Mouse (Mus musculus) cerebellum, adult 2 months (tissue): Measurements from ENCODE around the gene Syne1.

Experiments used
- CTCF ChIP-seq: fragments of 200-500 bp; IDR thresholded peaks from 2 replicates; pipeline ENCODE4 v1.5.1; 2011; ENCODE audit warnings: low read depth, mild to moderate bottlenecking, control low read depth, low read length, moderate library complexity, borderline replicate concordance; ENCODE audit not compliant: insufficient read depth
- POLR2A ChIP-seq: fragments of 200-500 bp; IDR thresholded peaks from 2 replicates; pipeline ENCODE4 v1.6.1; 2011; ENCODE audit warnings: low read length, control low read depth, borderline replicate concordance; ENCODE audit not compliant: insufficient read depth

- TF ChIP-seq CTCF (no peak), POLR2A (no peak)
Measured at GRCm38 (mm10) chr10:5190756-5191155, 360.5 kb downstream of the Syne1 start.
